Mouse (Mus musculus) frontal cortex, adult (tissue): ENCODE measurements around the gene Qpct.

Source experiments
- ATAC-seq: cut with Nextera tagmentation; 2 replicates; pipeline ENCODE4 v1.9.2; 2017; ENCODE audit warnings: mild to moderate bottlenecking, moderate library complexity, mixed read lengths; ENCODE audit not compliant: low TSS enrichment

Qpct gene

DNA sequence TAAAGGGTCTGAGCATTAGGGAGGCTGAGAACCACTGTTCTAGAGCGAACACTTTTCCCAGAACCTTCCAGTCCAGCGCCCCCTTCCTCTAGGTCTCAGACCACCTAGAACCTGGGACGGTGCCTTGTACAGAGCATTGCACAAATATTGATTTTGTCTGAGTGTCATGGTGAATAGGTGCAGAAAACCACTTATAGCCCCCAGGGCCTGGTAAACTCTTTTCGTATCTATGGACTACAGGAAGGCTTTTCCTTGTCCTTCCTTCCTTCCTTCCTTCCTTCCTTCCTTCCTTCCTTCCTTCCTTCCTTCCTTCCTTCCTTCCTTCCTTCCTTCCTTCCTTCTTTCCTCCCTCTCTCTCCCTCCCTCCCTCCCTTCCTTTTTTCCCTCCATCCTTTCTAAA lies at the start of gene Qpct:
Qpct (plus strand) TSS at position 301 of the 400 bp plus-strand sequence.
- ATAC-seq: no peak

GRCm38 (mm10) chr17:79013625-79014024 lies 38.1 kb upstream of the Qpct start:
- no peak for ATAC-seq

- no peak for ATAC-seq
These were observed 36.6 kb upstream of the Qpct start for GRCm38 (mm10) chr17:79014911-79015685.

DNA sequence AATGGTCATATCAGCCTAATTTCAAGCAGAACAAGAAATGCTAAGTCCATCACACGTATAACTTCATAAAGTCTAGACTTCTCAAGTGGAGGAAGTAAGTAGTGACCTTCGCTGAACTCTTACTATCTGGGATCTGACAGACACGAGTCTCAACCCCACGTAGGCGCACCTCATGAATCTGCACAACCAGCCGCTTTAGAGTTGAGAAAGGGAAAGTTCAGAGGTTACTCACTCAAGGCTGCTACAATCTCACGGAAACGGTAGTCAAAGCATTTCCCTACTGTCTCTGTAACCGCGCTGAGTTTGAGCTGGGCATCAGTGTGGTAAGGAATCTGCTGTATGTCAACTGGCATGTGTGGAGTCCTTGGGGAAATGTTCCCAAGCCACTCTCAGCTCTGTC lies 35.9 kb upstream of the Qpct start:
- ATAC-seq: no peak

GRCm38 (mm10) chr17:79018422-79018821 lies 33.3 kb upstream of the Qpct start:
- ATAC-seq: no peak

DNA sequence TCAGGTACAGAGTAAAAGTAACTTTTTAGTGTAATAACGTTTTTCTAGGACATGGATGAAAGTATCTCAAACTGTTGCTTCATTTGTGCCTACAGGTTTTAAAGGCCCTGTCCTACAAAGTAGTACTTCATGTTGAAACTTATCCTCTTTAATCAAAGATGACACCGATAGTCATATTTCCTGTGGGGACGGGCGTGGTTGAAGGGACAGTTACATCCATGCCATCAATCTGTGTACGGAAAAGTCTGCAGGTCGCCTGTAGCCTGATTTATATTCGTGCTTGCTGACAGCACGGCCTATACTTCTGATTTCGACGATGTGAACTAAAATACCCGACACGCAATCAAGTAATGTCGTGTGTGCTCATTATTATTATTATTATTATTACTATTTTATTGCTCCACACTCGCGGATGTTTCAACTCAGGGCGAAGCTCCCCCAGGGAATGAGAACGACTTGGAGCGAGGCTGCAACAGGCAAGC lies 31.9 kb upstream of the Qpct start:
- no peak for ATAC-seq

DNA sequence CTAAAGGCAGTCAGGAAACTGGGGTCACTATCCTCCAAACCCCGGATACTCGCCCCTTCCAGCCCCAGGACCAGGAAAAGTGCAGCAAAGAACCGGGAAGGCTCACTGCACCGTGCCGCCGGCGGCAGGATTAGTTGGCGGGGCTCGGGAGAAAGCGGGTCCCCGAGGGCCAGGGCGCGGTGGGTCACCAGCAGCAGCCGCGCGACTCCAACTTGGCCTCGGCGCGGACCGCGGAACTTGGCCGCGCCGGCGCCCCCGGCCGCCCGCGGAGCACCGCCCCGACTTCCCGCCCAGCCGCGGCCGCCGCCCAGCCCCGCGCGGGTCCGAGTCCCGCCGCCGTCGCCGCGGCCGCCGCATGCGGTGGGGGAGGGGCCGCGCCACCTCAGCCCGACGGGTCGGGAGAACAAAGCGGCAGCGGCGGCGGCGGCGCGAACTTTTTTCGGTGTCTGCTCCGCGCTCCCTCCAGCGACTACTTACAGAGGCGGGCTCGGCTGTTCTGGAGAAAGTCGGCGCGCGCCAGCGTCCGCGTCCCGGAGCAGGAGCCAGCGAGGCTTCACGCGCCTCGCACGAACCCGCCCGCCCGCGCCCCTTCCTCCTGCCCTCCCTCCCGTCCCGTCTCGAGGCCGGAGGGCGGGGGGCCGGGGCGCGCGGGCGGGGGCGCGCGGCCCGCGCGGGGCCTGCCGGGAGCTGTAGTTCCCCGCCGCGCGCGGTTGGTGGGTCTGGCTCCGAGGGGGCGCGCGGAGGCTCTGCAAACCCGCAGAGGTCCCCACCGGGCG lies 31.3 kb upstream of the Qpct start, which contains the start of gene Prkd3:
Prkd3 (minus strand) TSS at position 609 of the 776 bp plus-strand sequence.
- peak; percentile 66 for ATAC-seq

DNA sequence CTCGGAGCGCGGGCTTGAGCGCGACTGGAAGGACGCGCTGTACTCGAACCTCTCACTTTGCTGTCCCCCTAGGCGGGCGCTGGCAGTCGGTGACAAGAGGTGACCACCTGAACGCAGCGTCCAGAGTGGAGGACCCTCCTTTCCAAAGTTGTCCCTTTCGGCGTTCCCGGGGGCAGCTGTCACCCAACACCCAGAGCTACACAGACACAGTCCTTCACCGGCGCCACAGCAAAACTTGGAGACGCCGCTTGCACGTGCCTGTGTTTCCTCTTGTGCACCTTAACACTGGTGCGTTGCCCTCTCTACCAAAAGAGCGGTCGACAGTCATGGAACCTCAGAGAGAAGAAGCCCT lies 30.7 kb upstream of the Qpct start:
- no peak; the same call in 1 of the 2 replicates for ATAC-seq

GRCm38 (mm10) chr17:79022746-79023145 lies 29.0 kb upstream of the Qpct start:
- ATAC-seq: no peak

DNA sequence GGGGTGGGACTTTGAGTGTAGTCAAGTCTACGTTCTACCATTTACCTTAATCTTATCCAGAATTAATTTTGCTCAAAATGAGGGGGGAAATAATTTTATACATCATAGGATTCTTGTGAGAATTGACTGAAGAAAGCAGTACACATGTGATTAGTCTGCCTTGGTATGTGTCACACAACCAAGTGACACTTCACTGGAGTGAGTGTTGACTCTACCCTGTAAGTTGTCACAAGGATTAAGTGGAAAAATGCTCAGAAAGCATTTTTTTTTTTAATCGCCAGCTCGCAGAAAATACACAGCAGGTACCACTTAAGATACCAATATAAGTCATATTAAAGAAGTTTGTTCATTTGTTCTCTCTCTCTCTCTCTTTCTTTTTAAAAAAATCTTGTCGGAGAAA lies 27.2 kb upstream of the Qpct start:
- ATAC-seq: no peak

DNA sequence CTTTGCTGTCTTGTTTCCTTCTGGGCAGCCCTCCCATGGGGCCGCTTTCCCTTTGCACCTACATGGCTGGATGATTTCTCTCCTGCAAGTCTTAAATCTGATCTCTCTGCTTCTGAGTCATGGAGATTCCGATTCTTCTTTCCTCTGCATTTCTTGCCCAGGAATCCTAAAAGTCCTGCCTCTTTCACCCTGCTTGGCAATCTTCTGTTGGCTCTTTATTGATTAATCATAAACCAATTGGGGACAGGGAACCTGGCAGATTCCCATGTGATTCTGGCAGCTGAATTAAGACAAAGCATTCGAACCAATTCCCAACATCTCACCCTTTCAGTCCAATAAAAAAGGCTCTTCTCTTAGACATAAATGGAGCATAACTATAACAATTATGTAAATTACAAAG lies 22.5 kb upstream of the Qpct start:
- no peak for ATAC-seq

- ATAC-seq: no peak
These were observed 20.1 kb upstream of the Qpct start for GRCm38 (mm10) chr17:79031569-79031968.

DNA sequence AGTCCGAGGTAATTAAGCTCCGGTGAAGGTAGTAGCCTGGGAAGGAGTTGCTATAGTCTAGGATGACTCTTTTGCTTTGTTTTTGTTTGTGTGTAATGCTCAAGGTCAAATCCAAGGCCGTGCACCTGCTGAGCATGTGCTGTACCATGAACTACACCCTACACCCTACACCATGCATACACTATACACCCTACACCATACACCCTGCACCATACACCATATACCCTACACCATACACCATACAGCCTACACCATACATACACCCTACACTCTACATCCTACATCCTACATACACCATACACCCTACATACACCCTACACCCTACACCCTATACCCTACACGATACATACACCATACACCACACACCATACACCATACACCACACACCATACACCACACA lies 18.9 kb upstream of the Qpct start:
- no peak for ATAC-seq

- no peak for ATAC-seq
These were observed 12.0 kb upstream of the Qpct start for GRCm38 (mm10) chr17:79039660-79040059.

DNA sequence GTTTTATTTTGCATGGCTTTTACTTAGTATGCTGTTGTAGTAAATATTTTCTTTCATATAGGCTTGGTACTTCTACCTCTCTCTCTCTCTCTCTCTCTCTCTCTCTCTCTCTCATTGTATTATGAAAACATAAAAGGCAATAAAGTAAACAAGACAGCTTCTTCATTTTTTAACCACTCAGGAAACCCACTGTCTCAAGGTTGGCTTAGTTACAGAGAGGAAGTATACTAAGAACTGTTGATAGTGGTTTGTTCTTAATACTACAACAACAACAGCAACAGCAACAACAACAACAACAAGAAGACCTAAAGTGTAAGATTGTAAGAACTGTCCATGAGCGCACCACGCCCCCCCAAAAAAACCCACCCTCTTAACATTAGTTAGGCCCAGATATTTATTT lies 8.0 kb upstream of the Qpct start:
- ATAC-seq: no peak

DNA sequence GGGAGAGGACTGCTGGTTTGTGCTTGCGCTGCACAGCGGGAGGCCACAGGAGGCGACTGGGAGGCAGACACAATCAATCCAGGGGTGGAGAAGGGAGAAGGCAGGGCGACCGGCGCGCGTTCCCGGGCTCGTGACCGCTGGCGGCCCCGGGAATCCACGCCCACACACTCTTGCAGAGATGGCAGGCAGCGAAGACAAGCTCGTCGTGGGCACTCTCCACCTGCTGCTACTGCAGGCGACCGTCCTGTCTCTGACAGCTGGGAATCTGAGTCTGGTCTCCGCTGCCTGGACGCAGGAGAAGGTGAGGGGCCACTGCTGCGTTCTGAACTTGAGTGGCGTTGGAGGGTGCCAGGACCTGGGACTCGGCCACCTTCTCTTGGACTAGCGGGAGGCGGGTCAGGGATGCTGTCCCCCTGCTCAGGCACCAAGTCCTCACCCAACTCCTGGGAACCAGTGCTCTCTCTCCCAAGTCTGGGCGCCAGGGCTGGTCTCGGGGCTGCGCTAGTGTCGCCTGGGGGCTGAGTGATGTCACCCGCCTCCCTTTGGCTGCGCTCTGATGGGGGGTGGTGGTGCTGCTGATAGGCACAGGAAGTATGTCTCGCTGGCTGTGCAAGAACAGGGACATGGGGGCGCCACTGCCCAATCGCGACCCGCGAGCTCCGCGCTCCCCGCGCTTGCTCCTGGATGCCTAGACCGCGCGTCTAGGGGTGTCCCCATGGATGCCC lies 544 bp downstream of the Qpct start:
- peak; percentile 93 for ATAC-seq

GRCm38 (mm10) chr17:79058271-79058670 lies 6.6 kb downstream of the Qpct start:
- no peak for ATAC-seq

GRCm38 (mm10) chr17:79060221-79060620 lies 8.5 kb downstream of the Qpct start:
- no peak for ATAC-seq

DNA sequence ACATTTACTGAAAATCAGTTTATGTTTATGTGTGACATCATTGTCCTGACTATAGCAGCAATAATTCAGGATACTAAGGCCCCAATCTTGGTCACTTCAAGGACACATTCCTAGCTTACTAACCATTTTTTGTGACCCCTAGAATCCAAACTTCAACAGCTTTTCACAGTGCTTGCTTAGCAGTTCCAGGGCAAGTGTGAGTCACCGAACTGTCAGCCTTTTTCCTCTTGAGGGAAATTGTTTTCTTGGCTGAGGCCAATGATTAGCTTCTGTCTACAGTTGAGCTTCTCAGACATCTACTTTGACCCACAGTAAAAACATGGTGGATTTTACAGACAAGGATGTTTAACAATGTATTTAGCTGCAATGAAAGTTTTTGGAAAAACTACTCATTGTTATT lies 12.5 kb downstream of the Qpct start:
- no peak for ATAC-seq

- no peak for ATAC-seq
These were observed 16.9 kb downstream of the Qpct start for GRCm38 (mm10) chr17:79068581-79068980.

- ATAC-seq: peak; percentile 47
These were observed 17.3 kb downstream of the Qpct start for GRCm38 (mm10) chr17:79069019-79069418.

GRCm38 (mm10) chr17:79069766-79070480 lies 18.2 kb downstream of the Qpct start:
- peak; percentile 93 for ATAC-seq
